Comparison of ENCODE assay signal across 8 mouse cellular contexts in genomic region chr3:53201670-53202069, GRCm38 (mm10).
A peak's percentile ranks its signal among the peaks of the same experiment; 100 is the strongest.
DNase-seq lines count a peak whose midpoint lies in the region; ATAC-seq and TF ChIP-seq lines count a peak whose summit lies in the region.

No protein-coding gene starts in this region.

- no peak overlapping the region for H3K9ac ChIP-seq in midbrain, embryonic 12.5 days (replicated peaks)

- H3K4me1 ChIP-seq in heart, embryonic 10.5 days = peaks cover 51% of the 10 kb centered on the region
- H3K4me1 ChIP-seq in midbrain, embryonic 12.5 days = peaks cover 26% of the 10 kb centered on the region

- H3K36me3 ChIP-seq in heart, embryonic 10.5 days = no peaks in the 10 kb centered on the region
- no peaks in the 10 kb centered on the region for H3K36me3 ChIP-seq in midbrain, embryonic 12.5 days

- H3K9me3 ChIP-seq in heart, embryonic 10.5 days = no peaks in the 10 kb centered on the region
- no peaks in the 10 kb centered on the region for H3K9me3 ChIP-seq in midbrain, embryonic 12.5 days

- TF ChIP-seq CTCF in gastrocnemius, adult 2 months (IDR thresholded peaks at IDR 0.05) = no peak
- no peak for TF ChIP-seq CTCF in brain, embryonic 14.5 days (IDR thresholded peaks at IDR 0.05; ENCODE audit: borderline replicate concordance, extremely low read depth, insufficient read depth, insufficient read length)

- H3K27me3 ChIP-seq in heart, embryonic 10.5 days (ENCODE audit: insufficient read depth, poor library complexity, severe bottlenecking) = no peaks in the 10 kb centered on the region
- peaks cover 9% of the 10 kb centered on the region for H3K27me3 ChIP-seq in midbrain, embryonic 12.5 days

- H3K4me3 ChIP-seq in gastrocnemius, adult 2 months = no peak overlapping the region
- H3K4me3 ChIP-seq in heart, embryonic 10.5 days = no peak overlapping the region
- no peak overlapping the region for H3K4me3 ChIP-seq in midbrain, embryonic 12.5 days

- no peak for TF ChIP-seq POLR2A in brain, embryonic 14.5 days (IDR thresholded peaks at IDR 0.05; ENCODE audit: borderline replicate concordance, extremely low read depth, insufficient read depth, insufficient read length, poor library complexity, severe bottlenecking)

- WGBS in heart, embryonic 10.5 days = 55% methylated on average over 10 of the region's 10 CpGs
- WGBS in midbrain, embryonic 12.5 days = 40% methylated on average over 10 of the region's 10 CpGs

- DNase-seq in gastrocnemius, adult 2 months = peak; percentile 36
- no peak for DNase-seq in gastrocnemius, postnatal 25 days
- peak; percentile 79 for DNase-seq in brain, embryonic 14.5 days (ENCODE audit: low read depth)
- no peak for DNase-seq in heart, embryonic 10.5 days (ENCODE audit: low spot score)
- no peak for DNase-seq in frontal cortex, postnatal 36 days (ENCODE audit: low spot score in 2 of 2)
- no peak for DNase-seq in adrenal gland, adult 2 months
- no peak for DNase-seq in layer of hippocampus, adult 18-20 months (ENCODE audit: low spot score in 2 of 2)

- ATAC-seq in midbrain, embryonic 12.5 days (ENCODE audit: low FRiP score, low read depth) = peak; percentile 38; the same call in 1 of the 2 replicates

- H3K27ac ChIP-seq in gastrocnemius, adult 2 months = peak overlapping the region; percentile 71
- peak overlapping the region; percentile 83 for H3K27ac ChIP-seq in heart, embryonic 10.5 days
- H3K27ac ChIP-seq in midbrain, embryonic 12.5 days (replicated peaks) = peak overlapping the region; percentile 39; the same call in 1 of the 2 replicates

- H3K4me2 ChIP-seq in midbrain, embryonic 12.5 days (replicated peaks) = no peak overlapping the region

- intact Hi-C loops in gastrocnemius, adult 2 months (cut with DNase I) = no loop called here

Comparison
In these comparisons a context has a peak if more than half of its experiments do, and no peak if none do; other contexts are left out.
1. DNase-seq: peak in gastrocnemius, adult 2 months (single experiment) and brain, embryonic 14.5 days (single experiment); none in gastrocnemius, postnatal 25 days (single experiment), heart, embryonic 10.5 days (single experiment), frontal cortex, postnatal 36 days (0 of 2), adrenal gland, adult 2 months (single experiment) and layer of hippocampus, adult 18-20 months (0 of 2).
2. Peak in every context shown above with its lines, with median percentiles within 50 percentile points of each other: H3K27ac ChIP-seq.